Mouse (Mus musculus): Measurements from ENCODE around the gene Hist3h2ba. TPM values are rescaled to one million over a fixed set of nuclear protein-coding genes. Genes with fewer than 3 reads are reported as not detected.

The Hist3h2ba gene
- polyA plus RNA-seq, 1 experiment from 2014 or later = 45.8 TPM

DNA sequence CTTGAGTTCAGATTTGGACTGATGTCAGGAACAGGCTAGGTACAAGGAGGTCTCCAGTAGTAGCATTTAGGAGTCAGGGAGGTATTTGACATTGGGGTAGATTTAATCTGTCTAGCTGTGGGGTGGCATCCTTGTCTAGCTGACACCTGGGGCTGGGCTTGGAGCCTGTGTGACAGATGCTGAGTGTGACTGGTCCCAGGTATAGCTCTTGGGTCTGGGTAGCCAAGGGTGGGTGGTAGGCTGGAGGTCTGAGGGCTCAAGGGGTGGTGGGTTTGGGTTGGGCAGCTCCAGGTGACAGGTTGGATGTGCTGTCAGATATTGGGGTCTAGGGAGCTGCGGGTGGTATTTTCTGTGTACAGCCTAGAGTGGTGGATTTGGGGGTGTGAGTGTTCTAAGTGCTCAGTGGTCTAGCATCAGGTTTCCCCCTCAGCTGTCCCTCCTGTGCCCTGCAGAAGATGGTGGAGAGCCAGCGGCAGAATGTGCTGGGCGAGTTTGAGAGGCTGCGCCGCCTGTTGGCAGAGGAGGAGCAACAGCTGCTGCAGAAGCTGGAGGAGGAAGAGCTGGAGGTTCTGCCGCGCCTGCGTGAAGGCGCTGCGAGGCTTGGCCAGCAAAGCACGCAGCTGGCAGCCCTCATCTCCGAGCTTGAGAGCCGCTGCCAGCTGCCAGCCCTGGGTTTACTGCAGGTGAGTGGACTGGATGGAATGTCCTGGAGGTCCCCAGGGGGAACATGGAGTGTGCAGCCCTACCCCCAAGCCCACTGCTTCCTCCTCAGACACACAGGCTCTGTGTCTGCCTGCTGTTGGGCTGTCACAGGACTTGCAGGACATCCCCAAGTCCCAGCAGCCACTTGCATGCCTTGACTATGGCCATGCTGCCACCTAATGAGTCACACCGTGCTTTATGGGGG lies 33.1 kb downstream of the Hist3h2ba start:
- Histone ChIP-seq H3K27me3 (ENCODE audit: insufficient read depth, low read length) (no peaks in the 10 kb centered on the region), H3K27ac (no peak overlapping the region; the same call in 1 of the 2 replicates), H3K9me3 (replicated peaks; ENCODE audit: low read length) (no peaks in the 10 kb centered on the region), H3K4me3 (replicated peaks; ENCODE audit: low read depth, low read length) (no peak overlapping the region), H3K4me1 (replicated peaks; ENCODE audit: insufficient read depth, low read length) (peaks cover 24% of the 10 kb centered on the region; the same call in 1 of the 2 replicates), H3K9ac (ENCODE audit: low read depth, low read length) (no peak overlapping the region), H3K36me3 (ENCODE audit: insufficient read depth, low read length) (peaks cover 22% of the 10 kb centered on the region), H3K4me2 (ENCODE audit: low read length) (no peak overlapping the region)
- DNase-seq (ENCODE audit: low spot score) (peak; percentile 75), ATAC-seq (replicated peaks; ENCODE audit: low FRiP score, low read depth) (no peak)
- WGBS = 44% methylated on average over 14 of the region's 14 CpGs
- TF ChIP-seq CTCF (IDR thresholded peaks at IDR 0.05; ENCODE audit: low read depth) = peak; percentile 68

GRCm38 (mm10) chr11:58982471-58983097 lies 33.9 kb downstream of the Hist3h2ba start:
- Histone ChIP-seq H3K9me3 (replicated peaks; ENCODE audit: low read length) (no peaks in the 10 kb centered on the region), H3K27ac (no peak overlapping the region; the same call in 1 of the 2 replicates), H3K4me3 (replicated peaks; ENCODE audit: low read depth, low read length) (no peak overlapping the region), H3K36me3 (ENCODE audit: insufficient read depth, low read length) (peaks cover 29% of the 10 kb centered on the region), H3K27me3 (ENCODE audit: insufficient read depth, low read length) (no peaks in the 10 kb centered on the region), H3K4me1 (replicated peaks; ENCODE audit: insufficient read depth, low read length) (peaks cover 24% of the 10 kb centered on the region; the same call in 1 of the 2 replicates), H3K9ac (ENCODE audit: low read depth, low read length) (no peak overlapping the region), H3K4me2 (ENCODE audit: low read length) (no peak overlapping the region)
- ATAC-seq (replicated peaks; ENCODE audit: low FRiP score, low read depth) (no peak), DNase-seq (ENCODE audit: low spot score) (no peak)
- TF ChIP-seq CTCF (IDR thresholded peaks at IDR 0.05; ENCODE audit: low read depth) = no peak
- WGBS = 86% methylated on average over 18 of the region's 18 CpGs

DNA sequence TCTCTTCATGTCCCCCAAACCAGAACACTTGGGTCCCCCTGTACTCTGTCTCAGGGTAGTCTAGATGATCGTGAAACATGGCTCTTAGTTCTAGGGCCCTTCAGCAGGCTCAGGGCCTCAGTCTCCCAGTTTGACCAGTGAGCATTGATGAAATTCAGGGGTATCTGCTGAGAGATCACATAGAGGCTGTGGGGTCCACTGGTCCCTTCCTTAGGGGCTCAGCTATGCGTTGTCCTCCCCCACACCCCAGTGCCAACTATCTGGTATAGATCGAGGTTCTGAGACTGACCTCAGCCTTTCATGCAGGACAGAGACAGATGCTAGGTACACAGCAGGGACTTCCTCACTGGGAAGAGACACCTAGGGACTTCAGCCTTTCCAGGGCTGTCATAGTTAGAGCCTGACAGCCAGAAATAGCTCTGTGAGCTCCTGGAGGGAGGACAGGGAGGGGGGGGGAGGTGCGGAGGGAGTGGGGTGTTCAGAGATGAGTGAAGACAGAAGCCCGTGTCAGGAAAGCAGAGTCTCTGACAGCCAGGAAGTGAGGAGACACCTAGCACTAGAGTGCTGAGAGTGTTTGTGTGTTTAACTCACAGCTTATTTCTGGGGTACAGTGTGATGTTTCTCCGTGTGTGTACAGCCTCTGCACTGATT lies 35.1 kb downstream of the Hist3h2ba start:
- no peak for ATAC-seq (replicated peaks; ENCODE audit: low FRiP score, low read depth)

GRCm38 (mm10) chr11:58984657-58985056 lies 35.9 kb downstream of the Hist3h2ba start:
- Histone ChIP-seq H3K27ac (no peak overlapping the region), H3K9me3 (replicated peaks; ENCODE audit: low read length) (no peaks in the 10 kb centered on the region), H3K36me3 (ENCODE audit: insufficient read depth, low read length) (peaks cover 45% of the 10 kb centered on the region), H3K27me3 (ENCODE audit: insufficient read depth, low read length) (no peaks in the 10 kb centered on the region), H3K4me1 (replicated peaks; ENCODE audit: insufficient read depth, low read length) (peaks cover 13% of the 10 kb centered on the region; the same call in 1 of the 2 replicates), H3K4me3 (replicated peaks; ENCODE audit: low read depth, low read length) (no peak overlapping the region), H3K9ac (ENCODE audit: low read depth, low read length) (no peak overlapping the region), H3K4me2 (ENCODE audit: low read length) (no peak overlapping the region)
- DNase-seq (ENCODE audit: low spot score) (no peak), ATAC-seq (replicated peaks; ENCODE audit: low FRiP score, low read depth) (no peak)
- no peak for TF ChIP-seq CTCF (IDR thresholded peaks at IDR 0.05; ENCODE audit: low read depth)
- WGBS = 95% methylated on average over 7 of the region's 7 CpGs

More for the DNA sequence above, 35.1 kb downstream of the Hist3h2ba start:
- no peak for DNase-seq (ENCODE audit: low spot score)
- Histone ChIP-seq H3K4me2 (ENCODE audit: low read length) (no peak overlapping the region), H3K27ac (no peak overlapping the region), H3K9me3 (replicated peaks; ENCODE audit: low read length) (no peaks in the 10 kb centered on the region), H3K27me3 (ENCODE audit: insufficient read depth, low read length) (no peaks in the 10 kb centered on the region), H3K4me3 (replicated peaks; ENCODE audit: low read depth, low read length) (no peak overlapping the region), H3K4me1 (replicated peaks; ENCODE audit: insufficient read depth, low read length) (peaks cover 22% of the 10 kb centered on the region; the same call in 1 of the 2 replicates), H3K9ac (ENCODE audit: low read depth, low read length) (no peak overlapping the region), H3K36me3 (ENCODE audit: insufficient read depth, low read length) (peaks cover 37% of the 10 kb centered on the region)
- no peak for TF ChIP-seq CTCF (IDR thresholded peaks at IDR 0.05; ENCODE audit: low read depth)
- WGBS = 83% methylated on average over 6 of the region's 6 CpGs

DNA sequence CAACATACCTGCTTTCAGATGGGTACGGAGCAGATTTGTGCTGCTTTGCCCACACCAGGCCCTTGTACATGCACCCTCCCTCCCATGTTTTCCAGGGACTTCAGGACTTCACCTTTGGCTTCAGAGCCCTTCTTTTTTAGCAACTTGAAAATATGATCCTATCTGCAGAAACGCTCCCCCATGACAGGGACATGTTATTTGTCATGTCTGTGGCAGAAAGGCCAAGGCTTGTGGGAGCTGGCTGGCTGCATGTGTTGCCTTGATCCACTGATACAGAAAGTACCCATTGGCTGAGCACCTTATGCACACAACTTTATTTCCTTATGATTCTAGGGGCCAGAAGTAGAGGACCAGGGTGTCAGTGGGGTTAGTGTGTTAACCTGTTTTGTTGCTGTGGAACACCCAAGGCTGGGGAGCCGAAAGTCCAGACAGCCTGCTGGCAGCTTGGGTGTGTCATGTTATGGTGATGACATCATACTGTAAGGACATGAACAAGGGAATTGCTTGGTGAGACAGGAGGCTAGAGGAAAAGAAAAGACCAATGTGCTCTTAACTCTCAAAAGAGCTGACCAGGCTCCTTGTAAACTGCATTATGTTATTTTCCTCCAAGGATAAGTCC lies 36.7 kb downstream of the Hist3h2ba start:
- H3K4me3 ChIP-seq (replicated peaks; ENCODE audit: low read depth, low read length) = no peak overlapping the region
- TF ChIP-seq CTCF (IDR thresholded peaks at IDR 0.05; ENCODE audit: low read depth) = no peak
- WGBS = 83% methylated on average over 3 of the region's 3 CpGs
- H3K4me1 ChIP-seq (replicated peaks; ENCODE audit: insufficient read depth, low read length) = 0 out of 2 replicates have a peak, but pooled peaks cover 6% of the 10 kb centered on the region
- H3K36me3 ChIP-seq (ENCODE audit: insufficient read depth, low read length) = peaks cover 52% of the 10 kb centered on the region
- no peak overlapping the region for H3K27ac ChIP-seq
- H3K9me3 ChIP-seq (replicated peaks; ENCODE audit: low read length) = no peaks in the 10 kb centered on the region
- no peak for ATAC-seq (replicated peaks; ENCODE audit: low FRiP score, low read depth)
- DNase-seq (ENCODE audit: low spot score) = no peak
- no peaks in the 10 kb centered on the region for H3K27me3 ChIP-seq (ENCODE audit: insufficient read depth, low read length)
- no peak overlapping the region for H3K9ac ChIP-seq (ENCODE audit: low read depth, low read length)
- no peak overlapping the region for H3K4me2 ChIP-seq (ENCODE audit: low read length)

Data from kidney, postnatal 0 days (tissue).